Mouse (Mus musculus) ZHBTc4 (cell line): ENCODE measurements around the gene Ralgapb.
"Not testable (repeated sequence)": the region's sequence is repeated elsewhere in the genome, so short reads cannot be mapped to it uniquely, and the experiment has no call there.

Source experiments
- DNase-seq: peaks from one replicate; pipeline ENCODE4 v3.0.0-alpha.2; 2011; ENCODE audit warnings: low read depth, low spot score

Ralgapb gene

GRCm38 (mm10) chr2:158409595-158410021, at the start of gene Ralgapb:
Gene Ralgapb, plus strand, starts transcription at chr2:158409848.
- DNase-seq, result peak; percentile 99

DNA sequence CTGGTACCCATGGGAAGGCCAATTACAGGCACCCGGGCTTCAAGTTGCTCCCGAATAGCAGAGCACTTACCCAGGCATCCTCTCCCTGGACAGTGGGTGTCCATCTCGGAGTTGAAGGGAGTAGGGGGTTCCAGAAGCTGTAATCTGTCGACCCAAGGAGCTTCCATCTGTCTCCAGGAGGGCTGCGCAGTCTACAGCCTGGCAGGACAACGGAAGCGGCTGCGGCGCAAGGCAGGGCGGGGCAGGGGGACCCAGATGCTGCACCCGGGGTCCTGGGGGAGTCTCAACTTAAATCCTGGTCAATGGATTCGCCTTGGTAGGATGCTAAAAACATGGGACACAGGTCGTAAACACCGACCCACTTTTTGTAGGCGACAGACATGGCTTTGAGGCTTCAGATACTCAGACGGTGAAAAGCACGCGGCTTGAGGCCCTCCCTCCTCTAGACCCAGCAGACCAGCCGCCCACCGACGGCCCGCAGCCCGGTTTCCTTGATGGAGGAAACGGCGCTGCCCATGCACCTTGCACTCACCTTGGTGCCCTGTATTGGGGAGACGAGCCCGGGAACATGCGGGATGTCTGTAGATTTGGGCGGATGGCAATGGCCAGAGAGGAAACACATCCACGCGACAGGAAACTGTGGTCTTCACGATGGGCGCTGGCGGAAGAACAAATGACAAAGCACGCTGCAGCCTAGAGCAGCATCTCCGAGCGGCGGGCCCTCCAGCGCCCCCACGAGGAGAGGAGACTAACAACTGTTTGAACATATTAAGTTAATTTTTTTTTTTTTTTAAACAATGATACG, 48.6 kb upstream of the Ralgapb start:
- DNase-seq, result peak; percentile 94

DNA sequence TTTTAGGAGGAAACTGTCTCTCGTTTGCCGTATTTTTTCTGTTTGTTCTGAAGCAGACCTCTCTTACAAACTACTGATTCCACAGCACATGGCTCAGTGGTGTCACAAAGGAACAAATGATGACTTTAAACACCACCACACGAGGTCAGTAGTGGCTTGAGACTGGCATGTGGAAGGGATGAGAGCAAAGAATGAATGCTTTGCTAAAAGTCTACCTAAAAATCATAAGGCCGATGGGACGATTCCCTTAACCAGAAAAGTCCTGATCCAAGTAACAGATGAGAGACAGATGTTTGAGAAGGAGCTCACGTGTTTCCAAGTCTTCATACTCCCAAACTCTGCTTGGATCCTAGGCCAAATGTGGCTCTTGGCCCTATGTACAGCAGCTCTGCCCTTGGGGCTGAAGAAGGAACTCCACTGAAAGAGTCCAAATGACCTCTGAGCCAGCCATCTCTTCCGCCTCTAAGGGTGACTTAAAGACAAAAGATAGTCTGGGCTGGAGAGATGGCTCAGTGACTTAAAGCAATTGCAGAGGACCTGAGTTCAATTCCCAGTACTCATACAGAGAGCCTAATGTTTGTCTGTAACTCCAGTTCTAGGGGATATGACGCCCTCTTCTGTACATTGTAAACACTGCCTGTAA, 47.8 kb upstream of the Ralgapb start:
- peak; percentile 72 for DNase-seq

- no peak for DNase-seq
Measured at GRCm38 (mm10) chr2:158364175-158364574, 45.5 kb upstream of the Ralgapb start.

- no peak for DNase-seq
Measured at GRCm38 (mm10) chr2:158365099-158365850, 44.4 kb upstream of the Ralgapb start.

DNA sequence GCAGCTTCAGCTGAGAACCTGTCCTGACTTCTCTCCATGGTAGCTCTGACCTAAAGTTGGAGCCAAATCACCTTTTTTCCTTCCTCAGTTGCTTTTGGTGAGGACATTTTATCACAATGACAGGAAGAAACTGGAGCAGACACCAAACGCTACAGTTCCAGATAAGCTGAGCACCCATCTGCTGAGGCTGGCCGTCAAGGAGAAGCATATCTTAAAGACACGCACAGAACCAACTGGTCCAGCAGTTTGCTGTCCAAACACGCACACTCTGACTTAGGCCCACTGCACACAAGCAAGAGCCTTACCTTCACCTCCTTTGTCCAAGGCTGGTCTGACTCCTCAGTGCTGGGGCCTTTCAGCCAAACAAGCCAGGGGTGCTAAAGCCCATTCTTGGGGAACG, 42.0 kb upstream of the Ralgapb start:
- DNase-seq, result no peak

- no peak for DNase-seq
Measured at GRCm38 (mm10) chr2:158368313-158368712, 41.3 kb upstream of the Ralgapb start.

- DNase-seq, result no peak
Measured at GRCm38 (mm10) chr2:158369474-158370172, 40.0 kb upstream of the Ralgapb start.

GRCm38 (mm10) chr2:158370173-158370550, 39.5 kb upstream of the Ralgapb start:
- DNase-seq, result peak; percentile 75

DNA sequence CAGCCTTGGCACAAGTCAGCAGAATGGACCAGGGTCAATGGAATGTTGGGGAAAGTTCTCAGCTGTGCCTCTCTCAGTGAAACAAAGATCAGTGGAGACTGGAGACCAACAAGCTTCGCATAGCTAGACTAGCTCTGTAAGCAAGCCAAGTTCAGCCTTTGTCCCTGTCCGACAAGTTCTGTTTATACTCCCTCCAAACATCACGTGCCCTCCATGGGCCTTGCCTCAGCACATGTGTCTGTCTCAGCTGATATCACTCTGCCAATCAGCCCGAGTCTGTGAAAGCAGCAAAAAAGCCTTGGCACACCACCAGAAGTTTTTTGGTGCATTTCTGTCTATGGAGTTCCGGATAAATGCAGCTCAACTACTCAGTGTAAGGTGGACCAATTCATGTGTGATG, 36.6 kb upstream of the Ralgapb start:
- no peak for DNase-seq

- DNase-seq, result no peak
Measured at GRCm38 (mm10) chr2:158373516-158373915, 36.1 kb upstream of the Ralgapb start.

DNA sequence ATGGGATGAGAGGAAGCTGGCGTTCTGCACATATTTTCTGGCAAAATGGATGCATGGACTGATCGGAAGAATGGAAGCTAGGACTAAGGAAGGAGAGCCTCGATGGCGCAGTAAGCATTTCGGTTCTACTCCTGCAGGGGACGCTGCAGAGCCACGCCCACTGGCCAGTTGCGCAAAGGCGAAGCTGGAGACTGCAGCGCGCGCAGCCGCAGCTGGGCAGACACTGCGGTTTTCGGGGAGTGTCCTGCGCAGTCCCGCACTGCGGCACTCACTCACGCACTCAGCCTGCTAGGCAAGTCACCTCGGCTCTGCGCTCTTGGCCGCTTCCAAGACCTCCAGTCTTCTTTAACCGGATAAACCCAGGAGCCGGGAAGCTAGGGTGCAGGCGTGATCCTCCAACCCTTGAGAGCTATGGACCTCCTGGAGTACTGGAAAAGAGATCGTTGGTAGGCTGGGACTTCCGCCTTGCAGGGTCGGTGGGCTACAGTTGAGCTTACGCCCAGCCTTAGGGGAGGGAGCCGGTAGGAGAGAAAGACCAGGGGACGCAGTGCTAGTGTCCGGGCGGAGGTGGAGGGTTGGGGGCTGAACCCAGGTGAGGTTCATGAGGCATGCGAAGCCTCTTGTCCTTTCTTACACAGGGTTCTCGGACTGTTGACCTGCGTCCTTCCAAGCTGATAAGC, 34.1 kb upstream of the Ralgapb start, which contains the start of gene Snhg11:
Gene Snhg11 (plus strand): TSS at position 196 of the 680 bp plus-strand sequence.
- peak; percentile 76 for DNase-seq

DNA sequence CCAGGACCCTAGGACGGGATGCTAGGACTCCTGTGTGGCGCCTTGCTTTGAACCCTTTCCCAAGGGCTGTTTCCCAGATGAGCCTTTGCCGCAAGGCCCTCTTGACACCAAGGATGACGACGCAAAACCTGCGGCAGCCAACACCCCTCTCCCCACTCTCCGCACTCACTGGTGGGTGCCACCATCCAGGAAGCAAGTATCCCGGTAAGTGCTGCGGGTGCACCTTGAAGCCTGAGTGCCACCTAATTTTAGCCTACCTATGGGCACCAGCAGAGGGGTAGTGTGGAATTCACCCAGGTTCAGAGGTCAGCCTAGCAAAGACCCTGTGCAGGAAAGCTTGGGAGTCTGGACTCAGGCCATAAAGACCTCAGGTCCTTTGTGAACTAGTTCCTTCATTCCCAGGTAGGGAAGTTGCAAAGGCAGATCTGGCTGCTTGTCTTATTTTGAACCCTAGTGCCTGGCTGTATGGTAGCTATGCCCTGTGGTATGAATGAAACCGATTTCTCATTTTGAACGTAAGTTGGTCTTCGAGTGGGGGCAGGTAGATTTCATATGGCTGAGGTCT, 33.4 kb upstream of the Ralgapb start:
- peak; percentile 46 for DNase-seq

DNA sequence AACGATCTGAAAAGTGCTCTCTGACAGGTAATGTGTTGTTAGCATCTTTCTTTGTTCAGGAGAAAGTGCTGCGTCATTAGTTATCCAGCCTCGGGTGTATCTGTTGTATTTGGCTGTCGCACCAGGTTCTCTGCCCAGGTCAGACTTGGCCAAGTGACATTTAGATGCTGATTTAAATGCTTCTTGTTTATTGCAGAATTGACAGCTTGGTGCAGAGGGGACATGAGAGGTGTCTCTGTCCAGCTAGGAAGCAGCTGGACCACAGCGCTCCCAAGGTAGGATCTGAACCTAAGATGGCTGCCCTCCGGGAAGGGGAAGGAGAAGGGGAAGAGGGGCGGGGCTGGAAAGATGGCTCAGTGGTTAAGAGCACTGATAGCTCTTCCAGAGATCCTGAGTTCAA, 32.9 kb upstream of the Ralgapb start:
- DNase-seq, result peak; percentile 60

- DNase-seq, result no peak
Measured at GRCm38 (mm10) chr2:158377811-158378210, 31.8 kb upstream of the Ralgapb start.

DNA sequence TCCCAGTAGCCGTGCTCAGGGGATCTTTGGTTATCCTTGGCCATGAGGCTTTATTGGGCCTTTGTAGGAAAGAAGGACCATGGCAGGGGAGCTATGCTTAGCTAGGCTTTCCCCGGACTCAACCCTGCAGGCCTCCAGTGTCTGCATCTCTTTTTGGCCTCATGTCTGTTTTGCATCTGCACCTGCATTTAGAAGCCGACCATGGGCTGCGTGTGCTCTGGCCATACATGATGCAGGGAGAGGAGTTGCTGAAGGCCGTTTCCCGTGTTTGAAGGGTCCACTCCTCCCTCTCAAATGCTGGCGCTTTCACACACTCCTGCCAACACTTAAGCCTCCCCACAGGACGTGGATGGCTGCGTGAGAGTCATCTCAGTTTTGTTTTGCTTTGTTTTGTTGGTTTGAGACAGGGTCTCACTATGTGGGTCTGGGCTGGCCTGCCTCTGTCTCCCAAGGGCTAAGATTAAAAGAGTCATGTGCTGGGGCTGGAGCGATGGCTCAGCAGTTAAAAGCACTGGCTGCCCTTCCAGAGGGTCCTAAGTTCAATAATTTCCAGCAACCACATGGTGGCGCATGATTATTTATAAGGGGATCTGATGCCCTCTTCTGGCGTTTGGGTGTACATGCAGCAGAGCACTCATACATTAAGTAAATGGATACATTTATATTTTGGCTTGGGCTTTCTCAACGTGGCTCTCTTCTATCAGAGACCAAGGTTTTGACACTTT, 30.1 kb upstream of the Ralgapb start:
- peak; percentile 92 for DNase-seq

GRCm38 (mm10) chr2:158386072-158386471, 23.6 kb upstream of the Ralgapb start:
- DNase-seq, result peak; percentile 70

- no peak for DNase-seq
Measured at GRCm38 (mm10) chr2:158389421-158389820, 20.2 kb upstream of the Ralgapb start.

DNA sequence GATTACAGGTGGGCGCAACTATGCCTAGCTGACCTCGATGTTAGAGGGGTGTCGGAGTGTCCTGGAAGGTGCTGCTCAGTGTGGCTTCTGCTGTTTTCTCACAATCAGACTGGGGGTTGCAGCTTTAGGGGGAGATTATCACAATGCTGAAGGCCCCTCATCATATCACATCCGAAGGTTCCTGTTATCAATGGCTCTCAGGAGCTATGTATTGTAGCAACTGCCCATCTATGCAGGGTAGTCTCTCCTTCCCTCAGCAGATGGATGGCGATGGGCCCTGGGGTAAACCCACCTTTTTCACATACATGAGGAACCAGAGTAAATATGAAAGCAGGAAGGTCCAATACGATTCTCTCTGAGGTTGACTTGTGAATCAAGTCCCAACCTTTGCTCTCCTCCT, 13.3 kb upstream of the Ralgapb start:
- DNase-seq, result no peak

- DNase-seq, result not testable (repeated sequence)
Measured at GRCm38 (mm10) chr2:158397140-158397539, 12.5 kb upstream of the Ralgapb start.
